Mouse (Mus musculus) stomach, embryonic 16.5 days (tissue): ENCODE measurements around the gene 1600002K03Rik. TPM values are rescaled to one million over a fixed set of nuclear protein-coding genes. Genes with fewer than 3 reads are reported as not detected.

Source experiments
- ATAC-seq: fragments of 200-750 bp; cut with Nextera tagmentation; 2 replicates; pipeline ENCODE4 v1.8.0; 2017; ENCODE audit warnings: moderate number of reproducible peaks, moderate TSS enrichment; ENCODE audit not compliant: insufficient read depth, low FRiP score
- H3K27ac ChIP-seq: fragments of 300-500 bp; sonication (generic); 2 replicates; pipeline ENCODE4 v1.5.1; 2014; ENCODE audit warnings: low read length
- H3K27me3 ChIP-seq: fragments of 300-500 bp; sonication (generic); 2 replicates; pipeline ENCODE4 v1.6.1; 2014; ENCODE audit warnings: low read length, control low read depth, mixed read lengths; ENCODE audit not compliant: control insufficient read depth, insufficient read depth
- H3K36me3 ChIP-seq: fragments of 300-500 bp; sonication (generic); 2 replicates; pipeline ENCODE4 v1.6.1; 2014; ENCODE audit warnings: low read length; ENCODE audit not compliant: control insufficient read depth, insufficient read depth
- H3K4me1 ChIP-seq: fragments of 300-500 bp; sonication (generic); 2 replicates; pipeline ENCODE4 v1.6.1; 2014; ENCODE audit warnings: low read length, control low read depth, mixed read lengths; ENCODE audit not compliant: control insufficient read depth, insufficient read depth
- H3K4me2 ChIP-seq: fragments of 300-500 bp; sonication (generic); 2 replicates; pipeline ENCODE4 v1.6.1; 2014; ENCODE audit warnings: low read depth, low read length, mixed read lengths
- H3K4me3 ChIP-seq: fragments of 300-500 bp; sonication (generic); replicated peaks from 2 replicates; pipeline ENCODE4 v1.5.1; 2014; ENCODE audit warnings: mild to moderate bottlenecking, low read length
- H3K9ac ChIP-seq: fragments of 300-500 bp; sonication (generic); 2 replicates; pipeline ENCODE4 v1.6.1; 2014; ENCODE audit warnings: low read length
- H3K9me3 ChIP-seq: fragments of 300-500 bp; sonication (generic); replicated peaks from 2 replicates; pipeline ENCODE4 v1.6.1; 2016; ENCODE audit warnings: low read length, control low read depth; ENCODE audit not compliant: control insufficient read depth
- WGBS: fragments of 180-500 bp; shearing (Covaris S2); extraction: QIAGEN DNeasy Blood & Tissue Kit; methylation state at CpG from one replicate; pipeline ENCODE4 v1.1.7; 2014; 5-methylcytosine and 5-hydroxymethylcytosine counted together
- polyA plus RNA-seq: library from polyadenylated mRNA; unstranded; fragments of >200 nt; fragmentation: Nextera tagmentation; extraction: Ambion mirVana; gene quantifications from 2 replicates; pipeline ENCODE4 v1.2.1, GENCODE M21; 2015

The 1600002K03Rik gene
- polyA plus RNA-seq: 16.4 and 16.6 TPM in 2 replicates

DNA sequence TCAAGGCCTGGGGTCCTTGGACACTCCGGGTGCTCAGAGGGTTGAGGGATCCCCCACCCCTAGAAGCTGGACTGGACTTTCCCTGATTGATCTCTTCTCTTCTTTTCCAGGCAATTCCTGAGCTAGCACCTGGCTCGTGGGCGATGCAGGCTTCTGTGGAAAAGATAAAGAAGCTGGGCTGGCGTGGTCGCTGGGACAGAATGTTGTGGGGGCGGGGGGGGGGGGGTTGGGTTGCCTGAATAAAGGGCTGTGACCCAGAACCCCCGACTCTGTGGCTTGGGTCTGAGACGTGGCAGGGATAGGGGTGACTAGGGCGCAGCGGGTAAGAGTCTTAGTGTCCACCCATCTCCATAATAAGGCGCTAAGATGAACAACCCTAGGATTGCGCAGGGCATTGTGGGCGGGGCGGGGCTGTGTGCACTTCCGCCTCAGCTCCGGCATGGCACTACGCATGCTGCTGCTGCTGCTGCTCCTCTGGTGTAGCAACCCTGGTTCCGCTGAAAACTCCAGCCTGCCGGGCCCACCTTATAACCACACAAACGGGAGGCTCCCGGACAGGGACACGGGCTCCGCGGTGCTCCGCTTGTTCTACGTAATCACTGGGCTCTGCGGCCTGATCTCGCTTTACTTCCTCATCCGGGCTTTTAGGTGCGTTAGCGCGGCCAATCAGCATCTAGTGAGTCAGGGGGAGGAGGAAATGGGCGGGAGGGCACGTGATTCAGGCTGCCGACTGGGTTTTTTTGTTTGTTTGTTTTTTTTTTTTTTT is at the start of gene 1600002K03Rik:
TSS of gene 1600002K03Rik (plus strand) at position 418 of the 766 bp plus-strand sequence.
- H3K36me3 ChIP-seq: peaks cover 14% of the 10 kb centered on the region; the same call in 1 of the 2 replicates
- H3K4me1 ChIP-seq: peaks cover 17% of the 10 kb centered on the region
- H3K27me3 ChIP-seq: no peaks in the 10 kb centered on the region
- peak within 1 kb of the TSS; percentile 49 for H3K4me2 ChIP-seq
- ATAC-seq: peak; percentile 80
- peak within 1 kb of the TSS; percentile 78 for H3K9ac ChIP-seq
- H3K9me3 ChIP-seq: no peaks in the 10 kb centered on the region
- peak within 1 kb of the TSS; percentile 67 for H3K4me3 ChIP-seq
- H3K27ac ChIP-seq: peak within 1 kb of the TSS; percentile 93
- WGBS: 7% methylated on average over 35 of the region's 35 CpGs

- no peak overlapping the region for H3K4me3 ChIP-seq
- H3K27ac ChIP-seq: no peak overlapping the region
- ATAC-seq: no peak; the same call in 1 of the 2 replicates
- H3K27me3 ChIP-seq: no peaks in the 10 kb centered on the region
- H3K4me1 ChIP-seq: peaks cover 2% of the 10 kb centered on the region
- no peaks in the 10 kb centered on the region for H3K9me3 ChIP-seq
- 78% methylated on average over 9 of the region's 9 CpGs for WGBS
- H3K9ac ChIP-seq: no peak overlapping the region
- H3K36me3 ChIP-seq: peaks cover 9% of the 10 kb centered on the region
- H3K4me2 ChIP-seq: no peak overlapping the region
These were observed 48.7 kb upstream of the 1600002K03Rik start for GRCm38 (mm10) chr10:80123932-80124562.

- Histone ChIP-seq H3K4me3 (no peak overlapping the region), H3K27ac (no peak overlapping the region), H3K27me3 (no peaks in the 10 kb centered on the region), H3K36me3 (peaks cover 23% of the 10 kb centered on the region), H3K4me2 (no peak overlapping the region), H3K4me1 (peaks cover 10% of the 10 kb centered on the region), H3K9ac (no peak overlapping the region), H3K9me3 (no peaks in the 10 kb centered on the region)
- WGBS: 92% methylated on average over 8 of the region's 8 CpGs
- ATAC-seq: no peak
These were observed 44.8 kb upstream of the 1600002K03Rik start for GRCm38 (mm10) chr10:80127920-80128319.

GRCm38 (mm10) chr10:80129846-80130245 is 42.9 kb upstream of the 1600002K03Rik start:
- Histone ChIP-seq H3K4me3 (no peak overlapping the region), H3K27me3 (no peaks in the 10 kb centered on the region), H3K4me1 (peaks cover 13% of the 10 kb centered on the region), H3K27ac (no peak overlapping the region), H3K9ac (no peak overlapping the region), H3K4me2 (no peak overlapping the region), H3K9me3 (no peaks in the 10 kb centered on the region), H3K36me3 (peaks cover 23% of the 10 kb centered on the region)
- no peak for ATAC-seq
- WGBS: 89% methylated on average over 9 of the region's 9 CpGs

DNA sequence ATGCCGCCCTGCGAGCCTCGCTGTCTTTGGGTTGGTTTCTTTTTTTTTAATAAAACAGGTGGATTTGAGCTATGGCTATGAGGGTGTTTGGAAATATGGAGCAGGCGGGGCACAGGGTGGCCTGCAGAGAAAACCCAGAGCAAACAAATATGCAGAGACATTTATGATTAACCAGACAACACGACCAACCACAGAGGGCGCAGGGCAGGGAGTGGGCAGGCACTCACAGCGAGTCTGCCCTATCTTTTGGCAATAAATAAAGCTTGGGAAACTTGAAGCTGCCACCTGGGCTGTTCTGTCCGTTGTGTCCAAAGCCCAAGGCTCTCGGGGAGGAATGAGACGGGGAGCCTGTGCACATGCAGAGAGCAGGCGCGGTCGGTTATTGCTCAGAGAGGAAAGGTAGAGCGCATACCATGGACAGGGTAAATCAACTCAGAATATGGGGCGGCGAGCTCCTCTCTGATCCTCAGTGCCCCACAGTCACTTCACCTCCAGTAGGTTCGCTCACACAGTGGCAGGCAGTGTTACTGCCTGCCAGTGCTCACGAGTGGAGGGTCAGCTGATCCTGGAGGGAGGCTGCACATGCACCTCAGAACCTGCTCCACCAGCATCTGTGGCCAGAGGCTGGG is 42.2 kb upstream of the 1600002K03Rik start:
- Histone ChIP-seq H3K9ac (no peak overlapping the region), H3K27me3 (no peaks in the 10 kb centered on the region), H3K4me3 (no peak overlapping the region), H3K4me1 (peaks cover 13% of the 10 kb centered on the region), H3K4me2 (no peak overlapping the region), H3K36me3 (peaks cover 23% of the 10 kb centered on the region), H3K27ac (peak overlapping the region; percentile 46; the same call in 1 of the 2 replicates), H3K9me3 (no peaks in the 10 kb centered on the region)
- ATAC-seq: peak; percentile 31; the same call in 1 of the 2 replicates
- 63% methylated on average over 18 of the region's 18 CpGs for WGBS

- H3K9ac ChIP-seq: no peak overlapping the region; the same call in 1 of the 2 replicates
- WGBS: 26% methylated on average over 55 of the region's 55 CpGs
- ATAC-seq: no peak
These were observed 41.3 kb upstream of the 1600002K03Rik start for GRCm38 (mm10) chr10:80131316-80131951.

GRCm38 (mm10) chr10:80131952-80132350 is 40.8 kb upstream of the 1600002K03Rik start:
- peaks cover 23% of the 10 kb centered on the region for H3K36me3 ChIP-seq
- 54% methylated on average over 27 of the region's 27 CpGs for WGBS

More at GRCm38 (mm10) chr10:80131316-80131951, 41.3 kb upstream of the 1600002K03Rik start:
- H3K4me3 ChIP-seq: no peak overlapping the region; the same call in 1 of the 2 replicates
- no peaks in the 10 kb centered on the region for H3K9me3 ChIP-seq
- no peaks in the 10 kb centered on the region for H3K27me3 ChIP-seq
- 0 out of 2 replicates have a peak overlapping the region, but pooled peaks have one; percentile 46 for H3K27ac ChIP-seq
- H3K36me3 ChIP-seq: peaks cover 23% of the 10 kb centered on the region
- H3K4me1 ChIP-seq: peaks cover 13% of the 10 kb centered on the region
- 0 out of 2 replicates have a peak overlapping the region, but pooled peaks have one; percentile 5 for H3K4me2 ChIP-seq

GRCm38 (mm10) chr10:80133226-80133849 is 39.4 kb upstream of the 1600002K03Rik start:
- Histone ChIP-seq H3K9ac (no peak overlapping the region), H3K4me1 (peaks cover 29% of the 10 kb centered on the region), H3K4me3 (no peak overlapping the region), H3K9me3 (no peaks in the 10 kb centered on the region), H3K36me3 (peaks cover 20% of the 10 kb centered on the region), H3K27ac (no peak overlapping the region), H3K4me2 (no peak overlapping the region), H3K27me3 (peaks cover 3% of the 10 kb centered on the region; the same call in 1 of the 2 replicates)
- no peak for ATAC-seq
- WGBS: 69% methylated on average over 8 of the region's 8 CpGs

More at GRCm38 (mm10) chr10:80131952-80132350, 40.8 kb upstream of the 1600002K03Rik start:
- 0 out of 2 replicates have a peak overlapping the region, but pooled peaks have one; percentile 5 for H3K4me2 ChIP-seq
- H3K27ac ChIP-seq: no peak overlapping the region
- peaks cover 15% of the 10 kb centered on the region for H3K4me1 ChIP-seq
- H3K9ac ChIP-seq: no peak overlapping the region
- no peak overlapping the region; the same call in 1 of the 2 replicates for H3K4me3 ChIP-seq
- no peaks in the 10 kb centered on the region for H3K9me3 ChIP-seq
- no peak for ATAC-seq
- H3K27me3 ChIP-seq: 0 out of 2 replicates have a peak, but pooled peaks cover 2% of the 10 kb centered on the region
